Mouse (Mus musculus) frontal cortex, postnatal 10 days (tissue): Measurements from ENCODE around the gene A530084C06Rik.
A peak's percentile ranks its signal among the peaks of the same experiment; 100 is the strongest.

ENCODE experiments used
- DNase-seq, 2 experiments: peaks; one replicate each; pipeline ENCODE4 v3.0.0; 2022; ENCODE audit warnings: low spot score in 2 of 2, mixed read lengths in 1 of 2

Gene A530084C06Rik

DNA sequence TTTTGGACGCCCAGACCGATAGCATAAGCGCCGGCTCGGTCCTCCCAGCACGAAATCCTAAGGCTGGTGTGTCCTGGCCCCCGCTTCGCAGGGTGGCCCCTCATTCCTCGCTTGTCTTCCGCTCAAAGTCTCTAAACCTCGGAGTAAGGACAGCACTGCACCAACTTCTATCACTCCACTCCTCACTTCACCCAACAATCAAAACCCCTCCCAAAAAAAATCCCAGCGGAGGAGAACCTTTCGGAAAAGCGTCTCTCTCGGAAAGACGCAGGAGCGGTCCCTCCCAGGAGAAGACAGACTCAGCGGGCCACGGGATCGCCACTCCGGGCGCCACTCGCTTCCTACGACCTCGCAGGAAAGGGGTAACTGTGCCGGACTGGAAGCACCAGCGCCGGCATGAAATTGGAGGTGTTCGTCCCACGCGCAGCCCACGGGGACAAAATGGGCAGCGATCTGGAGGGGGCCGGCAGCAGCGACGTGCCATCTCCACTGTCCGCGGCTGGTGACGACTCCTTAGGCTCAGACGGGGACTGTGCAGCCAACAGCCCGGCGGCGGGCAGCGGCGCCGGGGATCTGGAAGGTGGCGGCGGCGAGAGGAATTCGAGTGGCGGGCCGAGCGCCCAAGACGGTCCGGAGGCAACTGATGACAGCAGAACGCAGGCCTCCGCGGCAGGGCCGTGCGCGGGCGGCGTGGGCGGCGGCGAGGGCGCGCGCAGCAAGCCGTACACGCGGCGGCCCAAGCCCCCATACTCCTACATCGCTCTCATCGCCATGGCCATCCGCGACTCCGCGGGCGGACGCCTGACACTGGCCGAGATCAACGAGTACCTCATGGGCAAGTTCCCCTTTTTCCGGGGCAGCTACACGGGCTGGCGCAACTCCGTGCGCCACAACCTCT, at the start of gene A530084C06Rik:
TSS of gene A530084C06Rik (minus strand) at position 813 of the 898 bp plus-strand sequence.
- peak in 1 of 2 experiments; percentile 12 for DNase-seq

DNA sequence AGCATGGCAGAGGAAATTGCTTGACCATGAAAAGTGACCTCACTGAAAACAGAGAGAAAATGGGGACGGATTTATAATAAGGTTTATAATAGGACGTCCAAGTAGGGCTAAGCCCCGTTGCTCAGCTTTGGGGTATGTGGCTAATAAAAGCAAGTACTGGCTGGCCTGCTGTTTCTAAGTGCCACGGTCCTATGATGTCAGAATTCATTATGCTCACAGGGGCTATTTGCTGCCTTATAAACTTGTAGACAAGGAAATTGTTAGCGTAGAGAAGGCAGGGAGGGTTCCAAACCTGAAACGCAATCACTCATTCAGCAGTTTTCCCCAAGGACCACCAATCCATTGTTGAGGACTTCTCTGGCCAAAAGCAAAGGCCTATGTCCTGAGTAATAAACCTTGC, 44.8 kb upstream of the A530084C06Rik start:
- no peak for DNase-seq

DNA sequence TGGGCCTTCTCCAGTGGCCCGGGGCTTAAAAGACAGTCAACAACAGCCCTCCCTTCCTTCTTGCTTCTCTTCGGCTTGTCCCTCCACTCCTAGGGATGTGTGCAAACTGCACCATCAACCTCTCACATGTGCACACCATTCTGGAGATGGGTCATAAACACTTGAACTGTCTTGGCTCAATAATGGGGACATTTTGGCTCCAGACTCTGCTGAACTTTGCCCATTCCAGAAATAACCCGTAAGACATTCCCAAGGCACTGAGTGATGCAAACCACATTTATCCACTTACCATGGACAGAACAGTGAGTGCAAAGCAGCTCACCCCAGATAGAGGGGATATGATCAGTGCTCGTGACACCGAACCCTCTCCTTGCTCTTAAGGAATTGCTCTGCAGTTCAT, 40.4 kb upstream of the A530084C06Rik start:
- DNase-seq: no peak

DNA sequence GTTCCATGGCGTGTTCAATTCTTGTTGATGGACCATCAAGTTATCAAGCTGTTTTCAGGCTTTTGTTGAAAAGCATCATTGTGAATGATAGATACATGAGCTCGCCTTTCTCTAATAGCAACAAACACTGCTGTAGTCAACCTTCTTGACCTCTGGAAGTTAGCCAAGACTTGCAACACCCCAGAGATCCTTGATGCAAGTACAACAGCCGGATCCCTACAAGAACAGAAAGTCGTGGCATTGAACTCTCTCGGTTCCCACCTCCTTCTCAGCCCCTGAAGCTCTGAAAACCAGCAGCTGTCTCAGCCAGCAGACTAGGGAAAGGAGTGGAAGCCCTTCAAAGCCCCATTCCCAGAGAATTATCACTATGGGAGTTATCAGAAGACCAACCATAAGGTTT, 28.2 kb upstream of the A530084C06Rik start:
- DNase-seq: no peak

DNA sequence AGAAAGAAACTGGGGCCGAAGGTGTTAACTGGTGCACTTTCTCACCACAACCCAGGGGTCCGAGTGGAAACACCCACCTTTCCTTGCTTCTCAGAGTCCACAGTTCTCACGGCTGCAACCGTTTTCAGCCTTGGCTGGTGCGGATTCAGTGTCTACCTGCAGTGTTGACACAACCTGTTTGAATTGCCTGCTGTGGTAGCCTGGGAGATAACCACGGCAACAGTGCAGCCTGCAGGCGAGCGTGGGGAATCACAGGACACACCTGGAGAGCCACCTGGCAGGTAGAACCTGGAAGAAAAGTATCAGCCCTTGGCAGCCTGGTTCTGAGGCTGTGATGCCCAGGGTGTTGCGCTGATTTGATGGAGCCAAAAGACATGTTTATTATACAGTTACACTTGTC, 20.7 kb upstream of the A530084C06Rik start:
- no peak for DNase-seq

DNA sequence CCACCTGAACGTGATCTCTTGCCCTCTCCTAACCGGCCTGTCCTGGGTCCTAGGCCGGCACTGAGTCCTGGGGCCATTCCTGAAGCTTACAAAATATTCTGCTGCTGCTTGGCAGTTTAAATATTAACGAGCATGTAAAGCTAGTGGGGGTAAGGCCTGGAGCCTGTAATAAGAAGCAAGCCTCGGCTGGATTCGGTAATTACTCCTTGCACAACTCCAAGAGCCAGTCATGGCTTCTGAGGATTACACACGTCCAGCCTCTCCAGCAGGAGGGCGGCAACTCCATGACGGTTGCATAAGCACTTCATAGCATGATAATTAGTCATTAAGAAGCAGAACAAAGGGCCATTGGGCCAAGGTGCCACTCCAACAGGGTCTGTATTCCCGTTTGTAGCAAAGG, 19.3 kb upstream of the A530084C06Rik start:
- DNase-seq: no peak

DNA sequence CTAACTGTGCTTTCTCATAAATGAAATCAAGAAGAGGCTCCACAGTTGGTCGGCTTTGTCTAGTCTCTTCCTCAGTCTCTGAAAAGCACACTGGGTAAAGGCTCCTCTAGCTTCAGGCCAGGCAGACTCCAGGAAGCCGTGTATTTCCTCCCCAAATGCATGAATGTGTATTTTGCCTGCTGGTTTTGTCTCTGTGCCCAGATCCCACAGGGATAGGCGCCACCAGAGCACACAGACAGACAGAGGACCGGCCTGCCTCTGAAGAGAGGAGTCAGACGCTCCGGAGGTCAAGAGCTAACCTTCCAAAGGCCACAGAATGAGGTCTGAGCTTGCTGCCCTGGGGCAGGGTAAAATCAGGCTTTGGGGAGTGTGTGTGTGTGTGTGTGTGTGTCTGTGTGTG, 18.4 kb upstream of the A530084C06Rik start:
- DNase-seq: no peak

DNA sequence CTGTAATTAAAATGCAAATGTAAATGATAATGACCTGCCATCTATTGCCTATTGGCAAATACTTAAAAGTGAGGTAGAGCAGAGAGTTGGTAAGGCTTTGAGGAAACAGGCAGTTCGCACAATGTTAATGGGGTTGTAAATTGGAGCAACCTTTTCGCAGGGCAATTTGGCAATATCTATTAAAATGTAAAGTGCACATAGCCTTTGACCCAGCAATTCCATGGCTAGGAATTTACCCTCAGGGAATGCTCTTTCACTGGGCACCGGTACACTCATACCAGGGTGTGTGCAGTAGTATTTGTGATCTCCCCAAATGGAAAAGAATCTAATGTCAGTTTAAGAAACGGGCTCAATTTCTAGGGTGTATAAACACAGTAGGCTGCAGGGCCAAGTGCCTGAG, 17.6 kb upstream of the A530084C06Rik start:
- DNase-seq: no peak

DNA sequence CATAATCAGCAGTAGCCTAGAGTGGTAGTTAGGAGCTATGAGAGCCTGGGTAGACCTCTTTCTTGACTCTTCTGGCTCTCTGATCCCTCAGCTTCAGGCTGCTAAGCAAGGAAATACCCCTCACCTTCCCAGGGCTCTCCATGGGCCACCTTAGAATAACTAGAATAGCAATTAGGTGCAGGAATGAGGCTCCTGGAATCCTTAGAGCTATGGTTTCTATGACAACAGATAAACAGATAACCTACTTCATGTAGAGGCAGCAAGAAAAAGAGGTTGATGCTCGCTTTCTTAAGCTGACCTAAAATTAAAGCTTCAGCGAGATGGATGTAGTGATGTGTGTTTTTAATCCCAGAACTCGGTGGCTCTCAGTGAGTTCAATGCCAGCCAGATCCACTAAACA, 15.5 kb upstream of the A530084C06Rik start:
- no peak for DNase-seq

DNA sequence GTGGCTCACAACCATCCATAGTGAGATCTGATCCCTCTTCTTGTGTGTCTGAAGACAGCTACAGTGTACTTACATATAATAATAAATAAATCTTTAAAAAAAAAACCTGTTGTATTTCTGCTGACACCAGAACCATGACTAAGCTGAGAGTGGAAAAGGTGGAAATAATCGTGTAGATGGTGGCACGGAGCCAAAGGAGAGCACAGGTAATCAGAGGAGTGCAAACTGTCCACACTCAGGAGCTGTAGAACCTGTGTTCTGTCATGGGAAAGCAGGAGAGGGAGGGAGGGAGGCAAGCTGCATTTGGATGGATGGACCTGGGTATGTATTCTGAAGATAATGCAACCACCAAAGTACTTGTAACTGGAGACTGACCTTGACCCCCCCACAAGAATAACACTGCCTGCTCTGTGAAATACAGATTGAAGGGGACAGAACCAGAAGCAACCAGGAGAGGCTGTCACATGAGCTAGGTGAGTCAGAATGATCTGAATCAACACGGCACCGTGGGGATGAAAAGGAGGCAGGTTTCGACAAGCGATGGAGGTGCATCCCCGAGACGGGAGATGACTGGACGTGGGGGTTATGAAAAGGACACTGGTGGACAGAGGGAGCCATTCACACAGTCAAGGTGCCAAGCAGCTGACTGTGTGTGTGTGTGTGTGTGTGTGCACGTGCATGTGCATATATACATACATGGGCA, 13.8 kb upstream of the A530084C06Rik start:
- DNase-seq: no peak

DNA sequence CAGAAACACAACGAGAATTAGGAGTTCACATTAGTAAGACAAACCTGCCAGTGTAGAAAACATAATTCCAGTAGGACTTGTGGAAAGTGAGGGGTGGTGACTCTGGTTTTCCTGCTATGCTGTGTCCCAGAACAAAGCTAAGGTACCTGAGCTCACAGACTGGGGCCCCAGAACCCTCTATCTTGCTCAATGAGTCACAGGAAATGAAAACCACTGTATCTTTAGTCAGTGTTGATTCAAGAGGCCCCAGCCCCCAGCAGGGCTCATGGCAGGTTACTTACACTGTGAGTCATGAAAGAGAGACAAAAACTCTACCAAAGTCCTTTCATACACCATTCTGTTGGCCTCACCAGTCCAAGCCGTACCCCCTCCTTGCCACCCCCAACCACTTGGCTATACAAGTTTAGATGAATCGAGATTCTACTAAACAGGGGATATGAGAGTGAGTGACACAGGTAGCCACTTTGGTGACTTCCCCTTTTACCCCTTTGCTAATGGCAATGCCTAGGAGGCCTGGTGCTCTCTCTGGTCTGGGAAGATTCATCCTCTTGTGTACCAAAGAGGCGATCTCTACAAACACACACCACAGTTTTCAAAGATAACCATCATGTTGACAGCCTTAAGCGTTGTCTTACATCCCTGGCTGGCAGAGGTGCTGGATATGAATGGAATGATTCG, 8.6 kb upstream of the A530084C06Rik start:
- DNase-seq: no peak

DNA sequence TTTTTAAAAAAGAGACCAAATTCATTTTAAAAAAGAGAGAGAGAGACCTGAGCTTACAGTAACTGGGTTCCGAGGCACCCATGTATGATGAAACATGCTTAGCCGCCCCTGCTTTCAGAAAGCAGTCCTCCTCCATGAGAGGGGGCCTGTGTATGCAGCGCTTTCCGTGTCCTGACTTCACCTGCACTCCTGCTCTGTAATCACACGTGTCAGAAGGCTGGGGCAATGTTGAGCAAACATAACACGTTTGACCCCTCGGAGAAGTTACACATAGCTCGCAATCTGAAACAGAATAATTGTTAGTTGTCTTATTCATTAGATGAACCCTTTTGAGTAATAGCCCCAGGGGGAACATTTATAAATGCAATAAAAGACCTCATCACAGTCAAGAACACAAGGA, 8.0 kb upstream of the A530084C06Rik start:
- no peak for DNase-seq

DNA sequence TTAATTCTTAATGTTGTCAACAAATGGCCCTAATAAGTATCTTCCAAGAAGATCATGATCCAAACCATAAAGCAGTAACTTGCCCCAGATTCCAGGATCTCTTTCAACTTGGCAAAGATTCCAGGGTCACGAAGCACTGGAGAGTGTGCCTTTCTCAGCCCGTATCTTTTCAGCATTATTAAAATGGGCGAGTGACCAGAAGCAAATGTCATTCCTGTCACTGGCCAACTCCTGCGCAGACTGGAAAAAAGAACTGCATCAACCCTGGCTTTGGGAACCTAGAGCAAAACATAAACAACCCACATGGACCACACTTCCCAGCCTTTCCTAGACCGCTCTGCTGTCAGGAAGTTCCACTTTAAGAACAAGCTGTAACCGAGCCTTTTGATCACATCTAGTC, 5.3 kb upstream of the A530084C06Rik start:
- no peak for DNase-seq

DNA sequence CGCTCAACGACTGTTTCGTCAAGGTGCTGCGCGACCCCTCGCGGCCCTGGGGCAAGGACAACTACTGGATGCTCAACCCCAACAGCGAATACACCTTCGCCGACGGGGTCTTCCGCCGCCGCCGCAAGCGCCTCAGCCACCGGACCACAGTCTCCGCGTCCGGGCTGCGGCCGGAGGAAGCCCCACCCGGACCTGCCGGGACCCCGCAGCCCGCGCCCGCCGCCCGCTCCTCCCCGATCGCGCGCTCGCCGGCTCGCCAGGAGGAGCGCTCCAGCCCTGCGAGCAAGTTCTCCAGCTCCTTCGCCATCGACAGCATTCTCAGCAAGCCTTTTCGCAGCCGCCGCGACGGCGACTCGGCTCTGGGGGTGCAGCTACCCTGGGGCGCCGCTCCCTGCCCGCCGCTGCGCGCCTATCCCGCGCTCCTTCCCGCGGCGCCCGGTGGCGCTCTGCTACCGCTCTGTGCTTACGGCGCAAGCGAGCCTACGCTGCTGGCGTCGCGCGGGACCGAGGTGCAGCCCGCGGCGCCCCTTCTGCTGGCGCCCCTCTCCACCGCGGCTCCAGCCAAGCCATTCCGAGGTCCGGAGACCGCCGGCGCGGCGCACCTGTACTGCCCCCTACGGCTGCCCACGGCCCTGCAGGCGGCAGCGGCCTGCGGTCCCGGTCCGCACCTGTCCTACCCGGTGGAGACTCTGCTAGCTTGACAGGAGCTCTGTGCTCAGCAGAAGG, 449 bp upstream of the A530084C06Rik start:
- DNase-seq: peak in 1 of 2 experiments; percentile 25

DNA sequence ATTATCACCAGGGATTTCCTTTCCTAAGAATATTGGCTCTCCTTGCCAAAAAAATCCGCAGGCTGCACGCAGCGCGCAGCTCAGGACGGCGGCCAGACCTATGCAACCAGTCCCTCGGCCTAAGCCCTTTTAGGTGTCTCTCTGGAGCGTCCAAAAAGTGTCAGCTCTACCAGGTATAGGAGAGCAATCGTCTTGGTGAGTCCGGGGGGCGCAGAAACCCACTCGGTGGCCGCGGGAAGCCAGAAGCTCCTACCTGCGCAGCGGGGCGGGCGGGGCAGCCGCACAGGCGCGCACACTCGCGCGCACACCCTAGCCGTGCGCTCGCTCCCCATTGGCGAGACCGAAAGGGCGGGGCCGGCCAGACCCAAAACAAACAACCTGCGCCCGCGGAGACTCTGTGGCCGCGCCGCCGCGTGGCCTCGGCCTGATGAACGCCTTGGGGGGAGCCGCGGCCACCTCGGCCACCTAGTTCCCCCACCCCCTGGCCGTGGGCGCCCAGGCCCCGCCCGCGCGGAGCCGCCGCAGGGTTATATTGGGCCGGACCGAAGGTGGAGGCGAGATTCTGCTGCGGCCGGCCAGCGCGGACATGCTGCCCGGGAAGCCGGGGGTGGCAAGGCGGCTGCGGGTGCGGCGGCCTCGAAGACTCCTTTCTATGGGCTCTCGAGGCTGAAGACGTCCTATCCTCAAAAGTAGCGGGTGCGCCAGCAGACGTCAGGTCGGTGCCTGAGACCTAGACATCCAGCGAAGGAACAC, 1.2 kb downstream of the A530084C06Rik start:
- DNase-seq: peak in 1 of 2 experiments; percentile 33

DNA sequence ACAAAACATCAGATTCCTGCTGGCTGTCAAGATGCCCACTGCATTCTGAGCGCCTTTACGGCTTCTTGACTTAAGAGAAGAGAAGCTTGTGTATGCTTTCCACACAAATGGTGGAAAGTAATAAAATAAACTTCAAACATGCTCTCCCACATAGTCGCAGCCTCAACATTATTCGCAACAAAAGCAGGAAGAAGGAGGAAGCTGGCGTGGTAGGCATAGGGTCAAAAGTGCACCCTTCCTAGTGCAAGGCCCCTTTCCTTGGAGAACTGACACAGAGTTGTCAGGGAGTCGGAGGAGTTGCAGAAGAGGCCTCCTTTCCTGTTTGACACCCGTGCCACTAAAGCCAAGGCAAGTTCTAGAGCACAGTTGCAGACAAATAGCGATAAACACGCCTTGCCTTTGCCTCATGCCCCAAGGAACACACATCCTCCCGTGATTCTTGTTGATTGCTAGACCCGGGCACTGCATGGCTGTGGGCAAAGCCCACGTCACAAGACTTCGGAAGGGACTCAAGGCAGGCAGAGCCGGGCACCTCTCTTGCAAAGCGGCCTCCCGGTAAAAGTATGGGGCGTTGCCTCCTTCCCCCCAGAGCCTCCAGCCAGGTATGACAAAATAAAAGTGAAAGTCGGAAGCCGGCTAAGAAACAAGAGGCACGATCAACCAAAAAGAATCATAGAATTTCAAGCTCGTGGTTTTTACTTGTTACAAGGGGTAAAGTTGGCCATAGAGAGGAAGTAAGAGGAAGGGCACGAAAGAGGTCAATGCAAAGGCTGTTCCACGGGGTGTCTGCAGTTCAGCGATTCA, 2.0 kb downstream of the A530084C06Rik start:
- DNase-seq: no peak

DNA sequence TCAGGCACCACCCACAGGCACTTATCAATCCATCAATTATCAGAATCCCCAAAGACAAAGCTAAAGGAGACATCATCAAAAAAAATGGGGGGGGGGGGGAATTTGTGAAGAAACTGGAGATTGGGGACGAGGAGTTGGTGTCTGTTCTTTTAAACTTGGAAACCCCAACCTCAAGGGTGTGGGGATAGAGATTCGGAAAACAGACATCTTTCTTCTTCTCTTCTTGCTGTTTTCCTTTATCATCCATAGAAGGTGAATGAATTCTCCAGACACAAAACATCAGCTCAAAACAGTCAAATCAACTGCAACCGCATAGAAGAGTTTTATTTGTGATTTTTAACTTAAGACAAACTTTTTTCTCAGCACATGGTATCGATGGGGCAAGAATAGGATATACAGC, 3.3 kb downstream of the A530084C06Rik start, which contains the start of gene Foxq1:
TSS of gene Foxq1 (plus strand) at position 301 of the 400 bp plus-strand sequence.
- no peak for DNase-seq

DNA sequence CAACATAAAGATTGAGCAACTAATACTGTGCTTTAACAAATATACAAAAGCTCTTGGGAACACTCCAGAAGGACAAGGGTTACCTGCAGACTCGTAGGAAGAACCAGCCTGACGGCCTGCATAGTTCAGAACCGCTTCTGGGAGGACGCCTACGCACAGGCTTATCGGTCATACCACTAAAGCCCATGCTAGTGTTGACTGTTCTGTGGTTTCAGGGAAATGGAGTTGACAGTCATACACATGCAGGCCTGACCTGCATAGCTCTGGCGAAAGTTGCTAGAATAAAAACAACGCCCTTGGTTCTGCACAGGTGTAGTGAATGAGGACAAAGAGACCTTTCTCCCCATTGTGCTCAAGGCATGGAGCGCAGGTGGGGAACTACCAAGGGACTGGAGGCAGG, 11.5 kb downstream of the A530084C06Rik start:
- no peak for DNase-seq

DNA sequence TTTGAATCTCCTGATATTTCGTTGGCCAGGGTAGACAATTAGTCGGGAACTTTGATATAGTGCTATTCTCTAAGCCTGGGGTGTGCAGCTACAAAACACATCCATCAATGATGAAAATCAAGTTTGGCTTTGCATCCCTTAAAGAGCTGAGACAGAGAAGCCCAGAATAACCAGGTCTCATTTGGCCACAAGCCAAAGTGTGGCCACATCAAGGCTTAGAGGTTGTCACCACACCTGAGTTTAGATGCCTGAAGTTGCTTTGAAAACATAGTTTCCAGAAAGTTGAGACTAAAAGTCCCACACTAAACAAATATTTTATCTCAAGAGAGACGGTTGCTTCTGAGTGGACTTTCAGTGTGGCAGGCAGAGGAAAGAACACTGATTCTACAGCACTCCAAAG, 11.9 kb downstream of the A530084C06Rik start:
- DNase-seq: no peak

DNA sequence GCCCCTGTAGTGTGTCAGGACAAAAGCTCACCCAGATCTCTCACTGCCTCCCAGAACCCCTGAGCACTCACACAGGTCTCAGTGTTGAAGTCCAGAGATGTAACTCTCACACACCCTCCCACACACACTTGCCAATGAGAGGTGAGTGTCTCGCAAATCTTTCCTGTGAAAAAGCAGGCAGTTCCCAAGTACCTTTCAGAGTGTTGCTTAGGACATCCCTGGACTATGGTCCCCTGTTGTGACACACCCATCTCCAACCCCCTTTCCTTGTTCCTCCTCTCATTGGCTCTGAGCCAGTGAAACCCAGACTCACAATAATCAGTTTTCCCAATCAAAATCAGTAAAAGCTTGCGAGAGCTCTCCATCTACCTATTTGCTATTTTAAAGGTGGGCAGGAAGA, 12.3 kb downstream of the A530084C06Rik start:
- DNase-seq: no peak
